Mouse (Mus musculus): ENCODE measurements around the gene Smarca4. TPM values are rescaled to one million over a fixed set of nuclear protein-coding genes. Genes with fewer than 3 reads are reported as not detected.

The Smarca4 gene
- polyA plus RNA-seq, 1 experiment from 2014 or later: 47.2 TPM

GRCm38 (mm10) chr9:21748491-21748890, 132.5 kb downstream of the Smarca4 start:
- Histone ChIP-seq H3K4me1 (peaks cover 14% of the 10 kb centered on the region), H3K36me3 (peaks cover 72% of the 10 kb centered on the region), H3K4me2 (no peak overlapping the region), H3K9me3 (replicated peaks) (no peaks in the 10 kb centered on the region), H3K9ac (no peak overlapping the region), H3K27ac (peak overlapping the region; percentile 45), H3K27me3 (replicated peaks) (no peaks in the 10 kb centered on the region), H3K4me3 (no peak overlapping the region)
- WGBS (ENCODE audit: insufficient replicate concordance): 81% methylated on average over 10 of the region's 10 CpGs
- no peak for ATAC-seq

DNA sequence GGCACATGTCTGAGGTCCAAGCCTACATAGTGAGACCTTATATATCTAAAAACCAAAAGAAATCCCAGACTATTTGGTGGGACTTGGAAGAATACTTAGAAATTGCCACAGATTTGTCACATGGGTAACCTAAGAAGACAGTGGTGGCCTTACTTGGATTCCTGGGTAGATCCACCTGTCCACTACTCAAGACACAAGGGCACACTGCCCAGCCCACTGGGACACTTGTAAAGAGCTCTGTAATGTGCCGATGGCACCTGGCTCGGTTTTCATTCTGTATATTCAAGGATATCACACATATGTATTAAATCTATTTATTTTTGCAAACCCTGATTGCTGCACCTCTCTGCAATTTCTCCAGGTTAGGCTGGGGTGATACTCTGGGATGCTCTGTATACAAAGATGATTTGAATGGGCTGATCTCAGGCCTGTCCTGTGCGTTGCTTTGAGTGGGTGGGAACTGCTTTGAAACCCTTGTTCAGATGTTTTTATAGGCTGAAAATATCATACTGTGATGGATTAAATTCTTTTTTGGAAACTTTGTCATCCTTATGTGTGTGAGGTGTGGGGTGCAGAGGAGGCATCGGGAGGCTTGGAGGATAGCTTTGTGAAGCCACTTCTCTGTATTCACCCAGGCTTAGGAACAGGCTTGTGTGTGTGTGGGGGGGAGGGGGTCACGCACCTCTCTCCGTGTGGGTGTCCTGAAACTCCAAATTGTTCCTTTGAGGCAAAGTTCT, 133.6 kb downstream of the Smarca4 start:
- Histone ChIP-seq H3K4me2 (no peak overlapping the region), H3K27me3 (replicated peaks) (no peaks in the 10 kb centered on the region), H3K4me1 (peaks cover 14% of the 10 kb centered on the region), H3K4me3 (no peak overlapping the region), H3K9me3 (replicated peaks) (no peaks in the 10 kb centered on the region), H3K9ac (no peak overlapping the region), H3K27ac (0 out of 2 replicates have a peak overlapping the region, but pooled peaks have one; percentile 45), H3K36me3 (peaks cover 66% of the 10 kb centered on the region)
- no peak for ATAC-seq
- 76% methylated on average over 6 of the region's 6 CpGs for WGBS (ENCODE audit: insufficient replicate concordance)

DNA sequence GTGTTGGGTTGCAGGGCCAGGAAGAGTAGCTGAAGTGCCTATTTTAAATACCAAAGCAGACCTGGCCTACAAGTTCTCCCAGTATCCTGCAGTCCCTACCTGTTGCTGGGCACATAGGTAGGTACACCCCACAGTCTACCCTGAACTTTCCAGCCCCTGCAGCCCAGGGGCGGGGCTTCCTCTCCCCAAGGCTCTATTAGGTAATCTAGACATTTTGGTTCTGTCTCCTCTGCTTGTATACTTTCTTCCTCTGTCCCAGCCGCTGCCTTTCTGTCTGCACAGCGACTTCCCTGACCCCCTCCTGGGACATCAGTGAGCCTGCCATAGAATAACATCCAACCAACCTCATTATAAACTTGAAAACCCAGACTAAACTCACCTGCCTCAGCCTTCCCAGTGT, 134.4 kb downstream of the Smarca4 start:
- peaks cover 14% of the 10 kb centered on the region for H3K4me1 ChIP-seq

GRCm38 (mm10) chr9:21751347-21751746, 135.4 kb downstream of the Smarca4 start:
- no peak overlapping the region for H3K4me3 ChIP-seq
- no peak overlapping the region for H3K4me2 ChIP-seq
- no peak overlapping the region for H3K27ac ChIP-seq
- no peaks in the 10 kb centered on the region for H3K27me3 ChIP-seq (replicated peaks)
- no peak overlapping the region for H3K9ac ChIP-seq
- no peaks in the 10 kb centered on the region for H3K9me3 ChIP-seq (replicated peaks)
- H3K4me1 ChIP-seq: peaks cover 14% of the 10 kb centered on the region
- peaks cover 64% of the 10 kb centered on the region for H3K36me3 ChIP-seq
- 67% methylated on average over 6 of the region's 6 CpGs for WGBS (ENCODE audit: insufficient replicate concordance)
- ATAC-seq: no peak

More for the DNA sequence above, 134.4 kb downstream of the Smarca4 start:
- no peak for ATAC-seq
- Histone ChIP-seq H3K27ac (no peak overlapping the region), H3K9me3 (replicated peaks) (no peaks in the 10 kb centered on the region), H3K36me3 (peaks cover 66% of the 10 kb centered on the region), H3K4me2 (no peak overlapping the region), H3K9ac (no peak overlapping the region), H3K4me3 (no peak overlapping the region), H3K27me3 (replicated peaks) (no peaks in the 10 kb centered on the region)
- WGBS (ENCODE audit: insufficient replicate concordance): 68% methylated on average over 3 of the region's 3 CpGs

- peak overlapping the region; percentile 61 for H3K27ac ChIP-seq
- H3K36me3 ChIP-seq: peaks cover 64% of the 10 kb centered on the region
- H3K9ac ChIP-seq: no peak overlapping the region
- no peaks in the 10 kb centered on the region for H3K9me3 ChIP-seq (replicated peaks)
- peaks cover 16% of the 10 kb centered on the region for H3K4me1 ChIP-seq
- no peaks in the 10 kb centered on the region for H3K27me3 ChIP-seq (replicated peaks)
- ATAC-seq: 0 out of 2 replicates have a peak, but pooled peaks have one; percentile 44
- 42% methylated on average over 10 of the region's 10 CpGs for WGBS (ENCODE audit: insufficient replicate concordance)
- H3K4me3 ChIP-seq: no peak overlapping the region
- no peak overlapping the region for H3K4me2 ChIP-seq
Measured at GRCm38 (mm10) chr9:21752252-21752792, 136.4 kb downstream of the Smarca4 start.

MicroRNAs encoded within 50 kb of the gene (microRNA counts, 519-probe panel; counts per million panel counts)
- 582 counts per million, percentile 70 among the panel's probes with 10 or more counts for microRNA mmu-miR-1946b

Small RNA genes within 50 kb of the gene (microRNA-seq; reads per million reads assigned to microRNA genes)
- not detected for gene Mir1946b

Other genes starting within 250 kb of the Smarca4 start
- 84.1 and 85.3 TPM in 2 replicates for gene Ilf3, start 248.3 kb upstream of the Smarca4 start, polyA plus RNA-seq (2016; fragmentation: Nextera tagmentation; extraction: Ambion mirVana)
- gene Qtrt1, start 204.3 kb upstream of the Smarca4 start, polyA plus RNA-seq (2016; fragmentation: Nextera tagmentation; extraction: Ambion mirVana): 31.2 and 32.7 TPM in 2 replicates
- gene Dnm2, start 191.3 kb upstream of the Smarca4 start, polyA plus RNA-seq (2016; fragmentation: Nextera tagmentation; extraction: Ambion mirVana): 72.2 and 75.5 TPM in 2 replicates
- gene Tmed1, start 105.9 kb upstream of the Smarca4 start, polyA plus RNA-seq (2016; fragmentation: Nextera tagmentation; extraction: Ambion mirVana): 42.8 and 44.0 TPM in 2 replicates
- gene AB124611, start 90.0 kb upstream of the Smarca4 start, polyA plus RNA-seq (2016; fragmentation: Nextera tagmentation; extraction: Ambion mirVana): 2.6 and 3.1 TPM in 2 replicates
- gene Carm1, start 69.3 kb upstream of the Smarca4 start, polyA plus RNA-seq (2016; fragmentation: Nextera tagmentation; extraction: Ambion mirVana): 39.0 and 41.0 TPM in 2 replicates
- 31.6 and 32.8 TPM in 2 replicates for gene Timm29, start 23.4 kb upstream of the Smarca4 start, polyA plus RNA-seq (2016; fragmentation: Nextera tagmentation; extraction: Ambion mirVana)
- 10.0 and 10.5 TPM in 2 replicates for gene Yipf2, start 23.3 kb upstream of the Smarca4 start, polyA plus RNA-seq (2016; fragmentation: Nextera tagmentation; extraction: Ambion mirVana)
- gene Ldlr, start 107.3 kb downstream of the Smarca4 start, polyA plus RNA-seq (2016; fragmentation: Nextera tagmentation; extraction: Ambion mirVana): 31.1 and 32.9 TPM in 2 replicates
- gene Spc24, start 144.1 kb downstream of the Smarca4 start, polyA plus RNA-seq (2016; fragmentation: Nextera tagmentation; extraction: Ambion mirVana): 112 and 114 TPM in 2 replicates
- 5.0 and 5.5 TPM in 2 replicates for gene Kank2, start 182.6 kb downstream of the Smarca4 start, polyA plus RNA-seq (2016; fragmentation: Nextera tagmentation; extraction: Ambion mirVana)
- gene Angptl8, start 219.3 kb downstream of the Smarca4 start, polyA plus RNA-seq (2016; fragmentation: Nextera tagmentation; extraction: Ambion mirVana): 13.4 and 14.1 TPM in 2 replicates
- gene Dock6, start 236.5 kb downstream of the Smarca4 start, polyA plus RNA-seq (2016; fragmentation: Nextera tagmentation; extraction: Ambion mirVana): 8.4 and 8.7 TPM in 2 replicates